Mouse (Mus musculus) myocyte (in vitro differentiated cells): ENCODE results near the gene Zdhhc7. TPM values are rescaled to one million over a fixed set of nuclear protein-coding genes. Genes with fewer than 3 reads are reported as not detected.

ENCODE experiments used
- H3K27me3 ChIP-seq: one replicate; pipeline ENCODE4 v1.6.1; 2011; ENCODE audit not compliant: control insufficient read depth, insufficient read depth, insufficient read length
- H3K36me3 ChIP-seq: one replicate; pipeline ENCODE4 v1.6.1; 2011; ENCODE audit not compliant: control insufficient read depth, insufficient read depth
- H3K4me2 ChIP-seq: one replicate; pipeline ENCODE4 v1.6.1; 2011; ENCODE audit warnings: low read depth, control low read depth
- H3K4me3 ChIP-seq: one replicate; pipeline ENCODE4 v1.5.1; 2011; ENCODE audit warnings: mild to moderate bottlenecking, control low read depth, moderate library complexity
- H3K79me2 ChIP-seq: one replicate; pipeline ENCODE4 v1.6.1; 2011; ENCODE audit not compliant: control insufficient read depth, insufficient read depth
- H3ac ChIP-seq: one replicate; pipeline ENCODE4 v1.6.1; 2011; ENCODE audit not compliant: control insufficient read depth, insufficient read length
- CEBPB ChIP-seq: IDR thresholded peaks from 2 replicates; pipeline ENCODE4 v1.6.1; 2011; ENCODE audit warnings: mild to moderate bottlenecking, moderate library complexity; ENCODE audit not compliant: poor library complexity, insufficient read depth, severe bottlenecking
- E2F4 ChIP-seq: IDR thresholded peaks from one replicate; pipeline ENCODE4 v1.6.1; 2011; ENCODE audit warnings: mild to moderate bottlenecking, control low read depth, moderate library complexity; ENCODE audit not compliant: insufficient read depth
- MAX ChIP-seq: IDR thresholded peaks from one replicate; pipeline ENCODE4 v1.6.1; 2011; ENCODE audit warnings: low read depth, mild to moderate bottlenecking, control low read depth
- MYOD1 ChIP-seq, 3 experiments: IDR thresholded peaks; one replicate each; pipeline ENCODE4 v1.6.1; 2011; ENCODE audit warnings: control low read depth in 2 of 3, low read depth in 2 of 3, mild to moderate bottlenecking in 2 of 3, moderate library complexity in 1 of 3; ENCODE audit not compliant: insufficient read length in 2 of 3, control insufficient read depth in 1 of 3
- MYOG ChIP-seq, 3 experiments: IDR thresholded peaks; one replicate each; pipeline ENCODE4 v1.6.1; 2011; ENCODE audit warnings: control low read depth in 2 of 3, low read depth in 2 of 3, mild to moderate bottlenecking in 2 of 3; ENCODE audit not compliant: insufficient read length in 2 of 3, control insufficient read depth in 1 of 3, insufficient read depth in 1 of 3
- POLR2A ChIP-seq: IDR thresholded peaks from one replicate; pipeline ENCODE4 v1.6.1; 2011; ENCODE audit warnings: low read depth, mild to moderate bottlenecking, control low read depth, moderate library complexity; ENCODE audit not compliant: insufficient read length
- POLR2AphosphoS2 ChIP-seq: IDR thresholded peaks from one replicate; pipeline ENCODE4 v1.6.1; 2011; ENCODE audit warnings: low read depth, control low read depth; ENCODE audit not compliant: insufficient read length
- REST ChIP-seq: IDR thresholded peaks from one replicate; pipeline ENCODE4 v1.6.1; 2011; ENCODE audit warnings: mild to moderate bottlenecking, control low read depth, moderate library complexity; ENCODE audit not compliant: insufficient read depth, insufficient read length
- SRF ChIP-seq: IDR thresholded peaks from one replicate; pipeline ENCODE4 v1.6.1; 2011; ENCODE audit warnings: low read depth; ENCODE audit not compliant: control insufficient read depth, insufficient read length
- TCF12 ChIP-seq: IDR thresholded peaks from one replicate; pipeline ENCODE4 v1.6.1; 2011; ENCODE audit warnings: mild to moderate bottlenecking, control low read depth; ENCODE audit not compliant: poor library complexity, insufficient read depth, severe bottlenecking
- TCF3 ChIP-seq: IDR thresholded peaks from one replicate; pipeline ENCODE4 v1.6.1; 2011; ENCODE audit warnings: low read depth, control low read depth; ENCODE audit not compliant: insufficient read length
- USF1 ChIP-seq: IDR thresholded peaks from one replicate; pipeline ENCODE4 v1.6.1; 2011; ENCODE audit warnings: low read depth, mild to moderate bottlenecking, control low read depth, moderate library complexity
- polyA plus RNA-seq: library from polyadenylated mRNA; unstranded; fragments of >200 nt; fragmentation: generic; extraction: Trizol; gene quantifications from one replicate; pipeline ENCODE4 v1.2.1, GENCODE M21; 2012; ENCODE audit warnings: missing spikeins

Gene Zdhhc7
- polyA plus RNA-seq, 1 experiment, result 31.7 TPM

GRCm38 (mm10) chr8:120075347-120075746 lies 25.9 kb downstream of the Zdhhc7 start:
- no peaks in the 10 kb centered on the region for H3K27me3 ChIP-seq
- no peak overlapping the region for H3K4me2 ChIP-seq
- H3K4me3 ChIP-seq, result no peak overlapping the region
- no peak overlapping the region for H3ac ChIP-seq
- TF ChIP-seq TCF12 (no peak), MYOD1 (IDR thresholded peaks at IDR 0.05; ENCODE audit: control insufficient read depth in 1 of 3, insufficient read length in 2 of 3, low read depth in 2 of 3) (no peak)
- H3K36me3 ChIP-seq, result no peaks in the 10 kb centered on the region
- no peaks in the 10 kb centered on the region for H3K79me2 ChIP-seq

GRCm38 (mm10) chr8:120074516-120074915 lies 26.8 kb downstream of the Zdhhc7 start:
- Histone ChIP-seq H3K79me2 (no peaks in the 10 kb centered on the region), H3ac (no peak overlapping the region), H3K27me3 (no peaks in the 10 kb centered on the region), H3K36me3 (no peaks in the 10 kb centered on the region), H3K4me2 (no peak overlapping the region), H3K4me3 (no peak overlapping the region)
- TF ChIP-seq TCF12, result no peak
- no peak for TF ChIP-seq CEBPB
- no peak for TF ChIP-seq MYOG (IDR thresholded peaks at IDR 0.05; ENCODE audit: control insufficient read depth in 1 of 3, insufficient read depth in 1 of 3, insufficient read length in 2 of 3, low read depth in 2 of 3)
- no peak for TF ChIP-seq E2F4
- TF ChIP-seq TCF3, result no peak
- no peak for TF ChIP-seq REST
- no peak for TF ChIP-seq MYOD1 (IDR thresholded peaks at IDR 0.05; ENCODE audit: control insufficient read depth in 1 of 3, insufficient read length in 2 of 3, low read depth in 2 of 3)
- TF ChIP-seq MAX, result no peak

- Histone ChIP-seq H3K4me2 (no peak overlapping the region), H3K27me3 (no peaks in the 10 kb centered on the region), H3K79me2 (no peaks in the 10 kb centered on the region), H3ac (no peak overlapping the region), H3K36me3 (no peaks in the 10 kb centered on the region), H3K4me3 (no peak overlapping the region)
- TF ChIP-seq E2F4 (no peak), USF1 (no peak), REST (no peak), TCF12 (no peak), MYOD1 (IDR thresholded peaks at IDR 0.05; ENCODE audit: control insufficient read depth in 1 of 3, insufficient read length in 2 of 3, low read depth in 2 of 3) (no peak), MYOG (IDR thresholded peaks at IDR 0.05; ENCODE audit: control insufficient read depth in 1 of 3, insufficient read depth in 1 of 3, insufficient read length in 2 of 3, low read depth in 2 of 3) (no peak), POLR2AphosphoS2 (no peak), CEBPB (no peak), POLR2A (no peak), SRF (no peak), MAX (no peak), TCF3 (no peak)
Measured at GRCm38 (mm10) chr8:120072827-120073226, 28.5 kb downstream of the Zdhhc7 start.

- TF ChIP-seq USF1 (no peak), MAX (no peak), TCF12 (no peak), REST (no peak)
- Histone ChIP-seq H3K27me3 (no peaks in the 10 kb centered on the region), H3K4me2 (no peak overlapping the region), H3K79me2 (no peaks in the 10 kb centered on the region), H3ac (no peak overlapping the region), H3K4me3 (no peak overlapping the region), H3K36me3 (no peaks in the 10 kb centered on the region)
Measured at GRCm38 (mm10) chr8:120072259-120072658, 29.0 kb downstream of the Zdhhc7 start.

- Histone ChIP-seq H3K27me3 (no peaks in the 10 kb centered on the region), H3K4me2 (no peak overlapping the region), H3ac (no peak overlapping the region), H3K4me3 (no peak overlapping the region), H3K79me2 (no peaks in the 10 kb centered on the region), H3K36me3 (no peaks in the 10 kb centered on the region)
- TF ChIP-seq SRF (no peak), CEBPB (no peak), TCF3 (no peak), E2F4 (no peak), POLR2A (no peak), TCF12 (no peak), MYOD1 (IDR thresholded peaks at IDR 0.05; ENCODE audit: control insufficient read depth in 1 of 3, insufficient read length in 2 of 3, low read depth in 2 of 3) (no peak), MYOG (IDR thresholded peaks at IDR 0.05; ENCODE audit: control insufficient read depth in 1 of 3, insufficient read depth in 1 of 3, insufficient read length in 2 of 3, low read depth in 2 of 3) (no peak)
Measured at GRCm38 (mm10) chr8:120071684-120072083, 29.6 kb downstream of the Zdhhc7 start.
